In genomic region chr5:77267441-77267840, GRCm38 (mm10) we compare ENCODE assay signal across 11 mouse cellular contexts. TPM values are rescaled to one million over a fixed set of nuclear protein-coding genes. Genes with fewer than 3 reads are reported as not detected.
DNase-seq lines count a peak whose midpoint lies in the region; ATAC-seq and TF ChIP-seq lines count a peak whose summit lies in the region.
"Had no signal": no experiment of that assay in that cellular context is flagged by ENCODE, and none has a peak within 500 bp of the region (broad histone marks: within the 10 kb centered on the region; RNA-seq: fewer than 3 reads in every experiment).

No protein-coding gene starts in this region.

- no peaks in the 10 kb centered on the region for H3K9me3 ChIP-seq in kidney, embryonic 16.5 days (ENCODE audit: low read length)
- H3K9me3 ChIP-seq in embryonic facial prominence, embryonic 15.5 days (replicated peaks) = no peaks in the 10 kb centered on the region
- no peaks in the 10 kb centered on the region for H3K9me3 ChIP-seq in intestine, postnatal 0 days (ENCODE audit: control insufficient read depth)
- H3K9me3 ChIP-seq in neural tube, embryonic 12.5 days = no peaks in the 10 kb centered on the region

- H3K27me3 ChIP-seq in kidney, embryonic 16.5 days (ENCODE audit: insufficient read depth, low read length) = no peaks in the 10 kb centered on the region
- H3K27me3 ChIP-seq in embryonic facial prominence, embryonic 15.5 days = no peaks in the 10 kb centered on the region
- H3K27me3 ChIP-seq in intestine, postnatal 0 days (replicated peaks; ENCODE audit: control insufficient read depth, insufficient read depth, low read length) = no peaks in the 10 kb centered on the region
- no peaks in the 10 kb centered on the region; the same call in 1 of the 2 replicates for H3K27me3 ChIP-seq in neural tube, embryonic 12.5 days (replicated peaks)

- H3K9ac ChIP-seq in kidney, embryonic 16.5 days (replicated peaks; ENCODE audit: low read length) = no peak overlapping the region
- H3K9ac ChIP-seq in embryonic facial prominence, embryonic 15.5 days = no peak overlapping the region
- no peak overlapping the region for H3K9ac ChIP-seq in intestine, postnatal 0 days (ENCODE audit: low read depth, low read length)
- no peak overlapping the region for H3K9ac ChIP-seq in neural tube, embryonic 12.5 days

- peaks cover 13% of the 10 kb centered on the region for H3K4me1 ChIP-seq in kidney, embryonic 16.5 days (ENCODE audit: insufficient read depth, low read length)
- H3K4me1 ChIP-seq in embryonic facial prominence, embryonic 15.5 days = peaks cover 20% of the 10 kb centered on the region
- peaks cover 4% of the 10 kb centered on the region; the same call in 1 of the 2 replicates for H3K4me1 ChIP-seq in intestine, postnatal 0 days (replicated peaks; ENCODE audit: control insufficient read depth, insufficient read depth, low read length)
- no peaks in the 10 kb centered on the region for H3K4me1 ChIP-seq in neural tube, embryonic 12.5 days

- no peak overlapping the region for H3K27ac ChIP-seq in kidney, embryonic 16.5 days (ENCODE audit: low read length)
- H3K27ac ChIP-seq in embryonic facial prominence, embryonic 15.5 days (replicated peaks) = no peak overlapping the region
- H3K27ac ChIP-seq in intestine, postnatal 0 days (ENCODE audit: low read depth, low read length) = no peak overlapping the region
- no peak overlapping the region for H3K27ac ChIP-seq in neural tube, embryonic 12.5 days

- H3K36me3 ChIP-seq in kidney, embryonic 16.5 days (ENCODE audit: insufficient read depth, low read length) = peaks cover 41% of the 10 kb centered on the region
- H3K36me3 ChIP-seq in embryonic facial prominence, embryonic 15.5 days = peaks cover 32% of the 10 kb centered on the region
- peaks cover 11% of the 10 kb centered on the region; the same call in 1 of the 2 replicates for H3K36me3 ChIP-seq in intestine, postnatal 0 days (ENCODE audit: control insufficient read depth, insufficient read depth)
- peaks cover 30% of the 10 kb centered on the region for H3K36me3 ChIP-seq in neural tube, embryonic 12.5 days

- no peak for TF ChIP-seq CTCF in intestine, postnatal 0 days (IDR thresholded peaks at IDR 0.05; ENCODE audit: low read depth)

- DNase-seq in kidney, postnatal 25 days = no peak
- DNase-seq in gastrocnemius, adult 18-20 months (ENCODE audit: low spot score) = no peak
- DNase-seq in gastrocnemius, adult 8-10 months (ENCODE audit: low spot score in 2 of 2) = no peak
- no peak for DNase-seq in left cerebral cortex, adult 9 months (ENCODE audit: low spot score in 2 of 2)

- no peak for ATAC-seq in kidney, embryonic 16.5 days (ENCODE audit: low FRiP score, low TSS enrichment)
- ATAC-seq in embryonic facial prominence, embryonic 15.5 days (ENCODE audit: insufficient number of reproducible peaks, low FRiP score, low TSS enrichment, low read depth) = no peak
- no peak for ATAC-seq in intestine, postnatal 0 days
- ATAC-seq in neural tube, embryonic 12.5 days (ENCODE audit: low FRiP score, low read depth) = no peak

- 55% methylated on average over 4 of the region's 4 CpGs for WGBS in kidney, embryonic 16.5 days
- WGBS in embryonic facial prominence, embryonic 15.5 days = 61% methylated on average over 4 of the region's 4 CpGs
- WGBS in intestine, postnatal 0 days = 75% methylated on average over 4 of the region's 4 CpGs
- 71% methylated on average over 4 of the region's 4 CpGs for WGBS in neural tube, embryonic 12.5 days

- H3K4me3 ChIP-seq in kidney, embryonic 16.5 days (ENCODE audit: low read length) = peak overlapping the region; percentile 93
- H3K4me3 ChIP-seq in embryonic facial prominence, embryonic 15.5 days (replicated peaks) = peak overlapping the region; percentile 87
- peak overlapping the region; percentile 92; the same call in 1 of the 2 replicates for H3K4me3 ChIP-seq in intestine, postnatal 0 days (ENCODE audit: low read depth, low read length)
- H3K4me3 ChIP-seq in neural tube, embryonic 12.5 days = peak overlapping the region; percentile 97; the same call in 1 of the 2 replicates

- H3K4me2 ChIP-seq in kidney, embryonic 16.5 days (replicated peaks; ENCODE audit: low read depth, low read length) = peak overlapping the region; percentile 70
- H3K4me2 ChIP-seq in embryonic facial prominence, embryonic 15.5 days (replicated peaks) = peak overlapping the region; percentile 56
- peak overlapping the region; percentile 84 for H3K4me2 ChIP-seq in intestine, postnatal 0 days (replicated peaks; ENCODE audit: low read depth)
- peak overlapping the region; percentile 87 for H3K4me2 ChIP-seq in neural tube, embryonic 12.5 days (replicated peaks)

RNA-seq across cellular contexts. Expression of gene Rest, which starts 2.1 kb away (rescaled TPM):
- 37.6 and 40.5 TPM in 2 replicates for polyA plus RNA-seq in kidney, embryonic 16.5 days (2015; fragmentation: Nextera tagmentation; extraction: Ambion mirVana)
- polyA plus RNA-seq in embryonic facial prominence, embryonic 15.5 days (2015; fragmentation: Nextera tagmentation; extraction: Ambion mirVana) = 35.7 and 36.3 TPM in 2 replicates
- polyA plus RNA-seq in intestine, postnatal 0 days (2015; fragmentation: Nextera tagmentation; extraction: Ambion mirVana) = 13.2 and 15.0 TPM in 2 replicates
- polyA plus RNA-seq in neural tube, embryonic 12.5 days (2016; fragmentation: Nextera tagmentation; extraction: Ambion mirVana) = 18.9 and 20.6 TPM in 2 replicates
- 10 to 100 TPM in 1 of 2 experiments, 1 to 10 TPM in 1; 9.5 to 10.4 TPM for total RNA-seq in gastrocnemius, adult 18-20 months (2021)
- 10 to 100 TPM in 1 of 4 experiments, 1 to 10 TPM in 3; 8.3 to 10.2 (median 9.2) TPM for total RNA-seq in gastrocnemius, adult 8-10 months (2022)

RNA-seq across cellular contexts. Expression of gene Noa1, which starts 42.4 kb away (rescaled TPM):
- polyA plus RNA-seq in kidney, embryonic 16.5 days (2015; fragmentation: Nextera tagmentation; extraction: Ambion mirVana) = 34.2 and 35.9 TPM in 2 replicates
- 30.5 and 31.1 TPM in 2 replicates for polyA plus RNA-seq in embryonic facial prominence, embryonic 15.5 days (2015; fragmentation: Nextera tagmentation; extraction: Ambion mirVana)
- 11.8 and 12.3 TPM in 2 replicates for polyA plus RNA-seq in intestine, postnatal 0 days (2015; fragmentation: Nextera tagmentation; extraction: Ambion mirVana)
- polyA plus RNA-seq in neural tube, embryonic 12.5 days (2016; fragmentation: Nextera tagmentation; extraction: Ambion mirVana) = 37.6 and 38.6 TPM in 2 replicates
- 10 to 100 TPM; 15.3 to 15.9 TPM for total RNA-seq in gastrocnemius, adult 18-20 months (2021)
- total RNA-seq in gastrocnemius, adult 8-10 months (2022) = 10 to 100 TPM; 14.3 to 17.1 (median 15.8) TPM

RNA-seq across cellular contexts. Expression of gene Polr2b, which starts 42.5 kb away (rescaled TPM):
- 70.5 and 70.8 TPM in 2 replicates for polyA plus RNA-seq in kidney, embryonic 16.5 days (2015; fragmentation: Nextera tagmentation; extraction: Ambion mirVana)
- polyA plus RNA-seq in embryonic facial prominence, embryonic 15.5 days (2015; fragmentation: Nextera tagmentation; extraction: Ambion mirVana) = 52.2 and 53.8 TPM in 2 replicates
- polyA plus RNA-seq in intestine, postnatal 0 days (2015; fragmentation: Nextera tagmentation; extraction: Ambion mirVana) = 18.7 and 20.3 TPM in 2 replicates
- 83.5 and 89.9 TPM in 2 replicates for polyA plus RNA-seq in neural tube, embryonic 12.5 days (2016; fragmentation: Nextera tagmentation; extraction: Ambion mirVana)
- total RNA-seq in gastrocnemius, adult 18-20 months (2021) = 10 to 100 TPM; 24.6 to 27.7 TPM
- total RNA-seq in gastrocnemius, adult 8-10 months (2022) = 10 to 100 TPM; 25.5 to 29.7 (median 25.7) TPM

RNA-seq across cellular contexts. Expression of gene Spink2, which starts 56.2 kb away (rescaled TPM):
- polyA plus RNA-seq in kidney, embryonic 16.5 days (2015; fragmentation: Nextera tagmentation; extraction: Ambion mirVana) = 1.1 and 1.3 TPM in 2 replicates
- 1.6 and 2.0 TPM in 2 replicates for polyA plus RNA-seq in embryonic facial prominence, embryonic 15.5 days (2015; fragmentation: Nextera tagmentation; extraction: Ambion mirVana)
- polyA plus RNA-seq in intestine, postnatal 0 days (2015; fragmentation: Nextera tagmentation; extraction: Ambion mirVana) = 1.3 and 1.4 TPM in 2 replicates
- 3.0 and 4.1 TPM in 2 replicates for polyA plus RNA-seq in neural tube, embryonic 12.5 days (2016; fragmentation: Nextera tagmentation; extraction: Ambion mirVana)
- total RNA-seq in gastrocnemius, adult 18-20 months (2021) = not detected
- not detected for total RNA-seq in gastrocnemius, adult 8-10 months (2022)
- total RNA-seq: G1E; layer of hippocampus, adult 2 months; neutrophil, adult 5-6 weeks had no signal
- polyA plus RNA-seq: G1E had no signal
